Mouse (Mus musculus): ENCODE measurements around the gene Olfr1494.

Olfr1494 gene

DNA sequence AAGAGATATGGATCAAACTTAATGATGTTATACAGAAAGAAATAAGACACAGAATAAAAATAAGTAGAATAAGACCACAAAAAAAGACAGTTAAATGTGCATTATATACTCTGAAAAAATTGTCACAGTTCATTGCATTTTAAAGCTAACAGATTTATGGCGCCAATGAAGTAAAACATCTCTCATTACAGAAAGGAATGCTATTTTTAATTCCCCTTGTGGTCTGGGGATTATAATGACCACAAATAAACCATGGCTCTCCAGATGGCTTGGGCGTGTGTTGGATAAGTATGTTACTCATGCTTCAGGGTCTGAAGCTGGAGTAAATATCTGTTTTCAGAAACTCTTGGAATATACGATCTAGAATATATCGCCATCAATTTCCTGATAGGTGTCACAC, at the start of gene Olfr1494:
TSS of gene Olfr1494 (plus strand) at position 301 of the 400 bp plus-strand sequence.
- DNase-seq (ENCODE audit: low spot score) = no peak

DNA sequence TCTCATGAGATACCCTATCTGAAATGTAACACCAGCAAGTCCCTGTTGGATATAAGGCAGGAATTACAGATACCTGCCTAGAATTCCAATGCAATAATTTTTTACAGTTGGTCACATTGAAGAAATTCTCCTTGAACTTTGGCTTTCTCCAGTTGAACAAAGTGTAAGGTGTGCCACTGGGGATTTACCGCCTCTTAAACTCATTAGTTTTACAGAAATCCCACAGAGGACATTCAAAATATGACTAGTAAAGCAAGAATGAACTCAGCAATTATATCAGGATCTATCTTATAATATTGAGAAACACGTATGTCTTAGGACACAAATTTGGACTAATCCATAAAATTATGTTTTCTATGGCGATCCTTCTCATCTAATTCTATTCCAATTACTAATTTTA, 42.6 kb upstream of the Olfr1494 start, which contains the start of gene Olfr1491:
TSS of gene Olfr1491 (plus strand) at position 301 of the 400 bp plus-strand sequence.
- no peak for DNase-seq (ENCODE audit: low spot score)

DNA sequence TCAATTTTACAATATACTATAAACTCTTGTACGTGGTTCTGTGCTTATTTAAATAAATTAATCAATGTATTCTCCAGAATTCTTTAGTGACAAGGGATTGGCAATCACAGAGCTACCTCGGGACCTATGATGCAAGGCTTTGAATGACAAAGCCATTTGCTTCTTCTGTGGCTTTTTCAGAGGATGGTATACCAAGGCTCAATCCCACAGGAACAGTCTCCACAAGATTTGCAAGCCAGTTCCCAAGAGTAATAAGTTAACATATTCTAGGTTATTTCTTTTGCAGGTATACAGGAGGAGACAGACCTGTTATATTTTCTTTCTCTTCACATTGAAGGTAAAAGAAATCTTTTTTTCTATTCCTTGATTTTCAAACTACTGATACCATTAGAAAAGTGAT, 16.6 kb upstream of the Olfr1494 start, which contains the start of gene Olfr1493-ps1:
TSS of gene Olfr1493-ps1 (plus strand) at position 301 of the 400 bp plus-strand sequence.
- DNase-seq (ENCODE audit: low spot score) = no peak

DNA sequence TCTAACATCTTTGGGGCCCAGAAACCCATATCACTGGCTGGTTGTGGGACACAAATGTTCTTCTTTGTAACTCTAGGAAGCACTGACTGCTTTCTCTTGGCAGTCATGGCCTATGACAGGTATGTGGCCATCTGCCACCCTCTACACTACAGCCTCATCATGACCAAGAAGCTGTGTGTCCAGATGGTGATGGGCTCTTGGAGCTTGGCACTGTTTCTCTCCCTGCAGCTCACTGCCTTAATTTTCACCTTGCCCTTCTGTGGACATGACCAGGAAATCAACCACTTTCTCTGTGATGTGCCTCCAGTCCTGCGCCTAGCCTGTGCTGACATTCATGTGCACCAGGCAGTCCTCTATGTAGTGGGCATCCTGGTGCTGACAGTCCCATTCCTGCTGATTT, 9.8 kb downstream of the Olfr1494 start:
- DNase-seq (ENCODE audit: low spot score) = no peak

DNA sequence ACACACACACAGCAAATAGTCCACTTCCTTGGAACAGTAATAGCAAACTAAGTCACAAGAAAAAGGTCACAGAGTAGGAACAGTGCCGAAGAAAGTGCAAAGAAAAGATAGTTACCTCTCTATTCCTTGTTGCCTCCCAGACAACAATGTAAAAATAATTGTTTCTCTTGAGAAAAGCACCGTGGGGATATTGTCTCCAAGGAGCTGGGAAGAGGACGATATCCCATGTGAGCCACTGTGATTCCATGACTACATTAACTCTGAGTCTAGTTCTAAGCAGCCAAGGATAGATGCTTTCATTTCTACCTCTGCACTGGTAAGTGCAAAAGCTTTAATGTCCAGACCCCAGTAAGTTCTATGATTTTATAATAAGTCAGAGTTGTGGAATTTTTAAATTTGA, 24.8 kb downstream of the Olfr1494 start, which contains the start of gene Olfr1495:
TSS of gene Olfr1495 (plus strand) at position 301 of the 400 bp plus-strand sequence.
- DNase-seq (ENCODE audit: low spot score) = no peak

DNA sequence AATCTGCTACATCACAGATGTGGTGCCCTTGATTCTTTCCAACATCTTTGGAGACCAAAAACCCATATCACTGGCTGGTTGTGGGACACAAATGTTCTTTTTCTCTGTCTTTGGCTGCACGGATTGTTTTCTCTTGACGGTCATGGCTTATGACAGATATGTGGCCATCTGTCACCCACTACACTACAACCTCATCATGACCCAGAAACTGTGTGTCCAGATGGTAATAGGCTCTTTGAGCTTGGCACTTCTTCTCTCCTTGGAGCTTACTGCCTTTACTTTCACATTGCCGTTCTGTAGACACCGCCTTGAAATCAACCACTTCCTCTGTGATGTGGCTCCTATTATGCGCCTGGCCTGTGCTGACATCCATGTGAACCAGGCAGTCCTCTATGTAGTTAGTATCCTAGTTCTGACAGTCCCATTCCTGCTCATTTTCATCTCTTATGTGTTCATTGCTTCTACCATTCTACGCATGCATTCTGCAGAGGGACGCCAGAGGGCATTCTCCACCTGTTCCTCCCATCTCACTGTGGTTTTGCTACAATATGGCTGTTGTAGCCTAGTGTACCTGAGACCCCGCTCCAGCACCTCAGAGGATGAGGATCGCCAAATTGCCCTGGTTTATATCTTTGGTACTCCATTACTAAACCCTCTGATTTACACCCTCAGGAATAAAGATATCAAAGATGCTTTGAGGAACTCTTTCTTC, 29.2 kb downstream of the Olfr1494 start:
- no peak for DNase-seq (ENCODE audit: low spot score)

DNA sequence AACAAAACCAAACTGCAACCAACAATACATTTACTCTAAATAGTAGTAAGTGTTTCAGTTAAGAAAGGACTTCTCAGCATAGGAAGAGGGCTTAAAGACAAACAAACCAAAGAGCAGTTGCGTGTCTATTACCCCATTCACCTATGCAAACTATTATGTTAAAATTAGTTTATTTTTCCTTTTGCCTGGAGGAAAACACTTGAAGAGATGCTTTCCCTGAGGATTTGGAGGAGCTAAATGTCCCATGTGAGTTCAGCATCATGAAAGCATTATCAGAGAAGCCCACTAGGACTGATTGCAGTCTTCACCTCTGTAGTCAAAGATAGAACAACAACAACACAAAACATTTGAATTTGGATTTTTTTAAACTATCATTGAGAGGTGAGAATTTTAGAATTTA, 38.0 kb downstream of the Olfr1494 start, which contains the start of gene Olfr1496:
TSS of gene Olfr1496 (plus strand) at position 301 of the 400 bp plus-strand sequence.
- DNase-seq (ENCODE audit: low spot score) = no peak

DNA sequence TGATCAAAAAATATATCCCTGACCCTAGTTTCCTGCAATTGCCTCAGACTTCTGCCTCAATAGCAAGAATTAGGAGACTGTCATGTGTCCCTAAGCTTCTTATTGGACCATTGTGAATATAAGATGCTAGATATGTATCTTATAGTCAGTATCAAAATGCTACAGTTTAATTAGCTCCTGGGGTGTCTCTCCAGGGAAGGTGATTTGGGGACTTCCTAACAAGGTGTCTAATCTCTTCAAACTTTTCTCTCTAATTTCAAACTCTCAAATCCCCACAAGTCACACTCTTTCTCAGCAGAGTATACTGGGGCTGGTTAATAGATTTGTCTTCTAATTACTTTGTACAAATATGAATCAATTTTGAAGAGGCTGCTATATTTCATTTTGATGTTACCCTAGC, 58.6 kb downstream of the Olfr1494 start, which contains the start of gene Olfr1497:
TSS of gene Olfr1497 (minus strand) at position 101 of the 400 bp plus-strand sequence.
- no peak for DNase-seq (ENCODE audit: low spot score)

Data from lung, postnatal 25 days (tissue).